Mouse (Mus musculus): ENCODE data around the gene Cbll1. TPM values are rescaled to one million over a fixed set of nuclear protein-coding genes. Genes with fewer than 3 reads are reported as not detected.

Cbll1 gene
- 18.1 and 18.9 TPM in 2 replicates for polyA plus RNA-seq (2015; fragmentation: Nextera tagmentation; extraction: Ambion mirVana)

DNA sequence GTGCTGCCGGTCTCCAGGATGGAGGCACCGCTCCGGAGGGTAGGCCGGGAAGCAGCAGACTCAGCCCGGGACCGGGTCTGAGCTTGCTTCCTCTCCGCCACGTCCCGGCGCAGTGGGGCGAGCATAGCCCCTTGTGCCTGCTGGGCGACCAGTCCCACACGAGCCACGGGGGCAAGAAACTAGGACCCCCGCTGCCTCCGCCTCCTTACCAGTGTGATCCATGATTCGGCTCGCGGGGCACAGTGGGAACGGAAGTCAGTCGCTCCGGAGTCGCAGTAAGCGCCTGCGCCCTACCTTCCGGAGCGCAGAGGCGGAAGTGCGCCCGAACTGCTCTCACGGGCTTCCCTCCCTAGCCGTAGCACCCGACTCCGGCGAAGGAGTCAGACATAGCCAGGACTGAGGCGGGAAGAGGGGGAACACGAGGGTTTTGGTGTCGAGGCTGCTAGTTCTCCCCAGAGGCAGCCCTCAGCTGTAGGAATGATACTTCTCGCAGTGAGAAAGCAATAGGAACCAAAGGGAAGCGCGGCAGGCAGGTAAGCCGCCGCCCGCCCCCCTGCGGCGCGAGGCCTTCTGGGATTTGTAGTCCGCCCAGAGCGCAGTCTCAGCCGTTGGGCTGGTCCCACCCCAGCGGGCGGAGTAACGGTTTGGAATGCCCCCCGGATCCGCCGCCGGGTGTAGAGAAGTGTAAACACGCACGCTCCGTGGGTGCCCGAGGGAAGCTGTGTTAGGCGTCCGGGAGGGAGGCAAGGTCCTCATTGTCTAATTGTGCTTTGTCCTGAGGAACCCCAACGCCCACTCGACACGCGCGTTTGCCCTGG lies at the start of gene Cbll1:
Gene Cbll1 (minus strand): TSS at position 303 of the 818 bp plus-strand sequence.
- Histone ChIP-seq H3K27me3 (no peaks in the 10 kb centered on the region), H3K4me2 (peak within 1 kb of the TSS; percentile 87), H3K36me3 (0 out of 2 replicates have a peak, but pooled peaks cover under 1% of the 10 kb centered on the region), H3K4me3 (peak within 1 kb of the TSS; percentile 79), H3K9me3 (no peaks in the 10 kb centered on the region), H3K27ac (replicated peaks) (peak within 1 kb of the TSS; percentile 96), H3K4me1 (replicated peaks) (peaks cover 25% of the 10 kb centered on the region), H3K9ac (peak within 1 kb of the TSS; percentile 89)
- WGBS: under 1% methylated on average over 68 of the region's 68 CpGs
- peak; percentile 99 for ATAC-seq (ENCODE audit: low read depth)

DNA sequence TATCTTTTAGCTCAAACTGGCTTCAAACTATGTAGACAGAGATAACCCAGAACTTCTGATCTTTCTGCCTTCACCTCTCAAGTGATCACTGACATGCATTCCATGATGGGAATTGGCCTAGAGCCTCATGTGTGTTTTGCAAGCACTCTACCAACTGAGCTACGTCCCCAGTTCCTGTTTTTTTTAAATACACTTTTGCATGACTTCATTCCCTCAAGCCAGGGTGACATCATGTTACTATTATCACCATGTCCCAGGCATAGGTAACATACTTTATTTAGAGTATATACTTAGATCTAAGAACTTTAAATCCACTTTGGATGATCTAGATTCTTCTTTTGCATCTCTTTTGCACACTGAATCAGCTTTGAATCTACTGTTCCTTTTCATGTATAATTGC lies 46.6 kb upstream of the Cbll1 start:
- Histone ChIP-seq H3K9ac (no peak overlapping the region), H3K4me2 (no peak overlapping the region), H3K4me3 (no peak overlapping the region), H3K27ac (replicated peaks) (no peak overlapping the region), H3K36me3 (no peaks in the 10 kb centered on the region), H3K4me1 (replicated peaks) (no peaks in the 10 kb centered on the region), H3K9me3 (no peaks in the 10 kb centered on the region), H3K27me3 (no peaks in the 10 kb centered on the region)
- ATAC-seq (ENCODE audit: low read depth): no peak
- WGBS: 71% methylated on average over 1 of the region's 1 CpGs

DNA sequence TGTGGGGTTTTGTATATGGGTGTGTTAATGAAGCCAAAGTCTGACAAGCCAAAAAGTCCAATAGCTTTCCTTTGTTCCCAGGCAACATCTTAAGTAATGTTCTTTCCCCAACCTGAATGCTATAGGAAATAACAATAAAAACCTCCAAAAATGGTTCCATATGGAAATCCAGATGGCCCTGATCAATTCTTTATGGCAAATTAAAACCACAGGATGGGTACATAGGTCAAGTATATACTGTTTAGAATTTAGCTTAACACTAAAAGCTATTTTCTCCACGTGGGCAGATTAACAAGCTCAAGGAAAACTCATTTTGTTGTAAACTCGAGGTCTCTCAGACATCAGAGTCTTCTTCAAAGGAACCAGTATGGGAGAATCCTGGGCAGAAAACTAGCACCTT lies 45.8 kb upstream of the Cbll1 start:
- 60% methylated on average over 2 of the region's 2 CpGs for WGBS
- H3K27ac ChIP-seq (replicated peaks): no peak overlapping the region

DNA sequence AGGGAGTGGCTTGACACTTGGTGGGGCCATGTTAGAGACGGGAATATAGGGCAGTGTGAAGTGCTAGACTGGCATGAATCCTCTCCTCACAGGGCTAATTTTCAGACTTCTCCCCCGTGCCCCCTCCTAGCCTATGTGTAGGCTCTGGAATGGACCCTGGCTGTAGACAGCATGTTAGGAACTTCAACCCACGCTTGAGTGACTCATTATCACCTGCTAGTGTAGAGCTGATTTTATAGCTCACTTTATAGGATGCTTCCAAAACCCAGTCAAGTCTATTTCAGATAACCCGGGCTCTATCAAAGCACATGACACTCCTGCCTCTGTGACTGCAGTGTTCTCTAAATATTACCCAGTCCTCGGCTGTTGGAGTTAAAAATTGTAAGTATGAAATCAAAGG lies 42.1 kb upstream of the Cbll1 start:
- no peak for ATAC-seq (ENCODE audit: low read depth)
- Histone ChIP-seq H3K9me3 (no peaks in the 10 kb centered on the region), H3K27ac (replicated peaks) (no peak overlapping the region), H3K4me2 (no peak overlapping the region), H3K4me3 (no peak overlapping the region), H3K36me3 (no peaks in the 10 kb centered on the region), H3K4me1 (replicated peaks) (no peaks in the 10 kb centered on the region), H3K27me3 (no peaks in the 10 kb centered on the region), H3K9ac (no peak overlapping the region)
- 80% methylated on average over 5 of the region's 5 CpGs for WGBS

More for the DNA sequence above, 45.8 kb upstream of the Cbll1 start:
- Histone ChIP-seq H3K4me3 (no peak overlapping the region), H3K27me3 (no peaks in the 10 kb centered on the region), H3K9ac (no peak overlapping the region), H3K9me3 (no peaks in the 10 kb centered on the region), H3K4me2 (no peak overlapping the region), H3K36me3 (no peaks in the 10 kb centered on the region), H3K4me1 (replicated peaks) (no peaks in the 10 kb centered on the region)
- ATAC-seq (ENCODE audit: low read depth): no peak

DNA sequence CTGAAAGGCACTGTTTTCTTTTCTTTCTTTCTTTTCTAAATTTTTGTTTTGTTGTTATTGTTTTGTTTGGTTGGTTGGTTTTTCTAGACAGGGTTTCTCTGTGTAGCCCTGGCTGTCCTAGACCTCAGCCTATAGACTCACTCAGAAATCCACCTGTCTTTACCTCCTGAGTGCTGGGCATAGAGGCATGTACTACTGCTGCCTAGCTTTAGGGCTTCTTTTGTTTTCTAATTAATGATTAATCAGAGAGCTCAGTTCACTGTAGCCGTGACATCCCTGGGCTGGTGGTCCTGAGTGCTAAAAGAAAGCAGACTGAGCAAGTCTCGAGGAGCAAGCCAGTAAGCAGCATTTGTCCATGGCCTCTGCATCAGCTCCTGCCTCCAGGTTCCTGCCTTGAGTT lies 40.4 kb upstream of the Cbll1 start:
- no peaks in the 10 kb centered on the region for H3K27me3 ChIP-seq
- H3K4me2 ChIP-seq: no peak overlapping the region
- no peak overlapping the region for H3K27ac ChIP-seq (replicated peaks)
- ATAC-seq (ENCODE audit: low read depth): no peak
- H3K9me3 ChIP-seq: no peaks in the 10 kb centered on the region
- no peaks in the 10 kb centered on the region for H3K36me3 ChIP-seq
- 52% methylated on average over 2 of the region's 2 CpGs for WGBS
- H3K9ac ChIP-seq: no peak overlapping the region
- H3K4me1 ChIP-seq (replicated peaks): no peaks in the 10 kb centered on the region
- H3K4me3 ChIP-seq: no peak overlapping the region

DNA sequence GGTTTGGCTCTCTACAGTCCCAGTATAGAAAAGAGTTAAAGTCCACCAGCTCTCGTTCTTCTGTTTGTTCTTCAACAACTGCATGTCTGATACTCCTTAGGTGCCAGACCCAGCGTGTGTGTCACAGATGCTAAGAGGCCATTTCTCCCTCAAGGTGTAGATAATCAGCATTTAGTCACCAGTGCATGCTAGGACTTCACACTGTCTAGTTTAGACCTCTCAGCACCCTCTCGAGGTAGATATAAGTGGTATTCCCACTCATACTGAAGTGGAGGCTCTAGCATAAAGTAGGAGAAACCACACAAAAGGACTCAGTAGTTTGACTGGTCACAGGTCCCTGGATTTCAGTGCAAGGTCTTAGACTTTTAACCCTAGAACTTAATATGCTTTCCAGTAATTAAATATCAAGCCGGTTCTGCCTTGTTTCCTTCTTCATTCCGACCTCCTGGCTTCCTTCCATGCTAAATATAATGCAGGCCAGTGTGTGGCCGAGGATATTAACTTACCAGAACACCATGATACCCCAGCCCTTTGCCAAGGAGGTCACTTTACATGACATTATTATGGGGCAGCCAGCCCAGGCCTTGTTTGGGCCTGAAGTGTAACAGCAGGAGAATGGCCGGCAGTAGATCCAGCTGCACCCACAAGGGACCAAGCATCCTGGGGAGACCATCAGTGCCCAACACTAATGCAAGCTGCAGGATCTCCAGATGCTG lies 38.3 kb upstream of the Cbll1 start:
- no peak overlapping the region for H3K4me2 ChIP-seq
- H3K27me3 ChIP-seq: no peaks in the 10 kb centered on the region
- no peak overlapping the region for H3K27ac ChIP-seq (replicated peaks)
- no peaks in the 10 kb centered on the region for H3K36me3 ChIP-seq
- H3K4me1 ChIP-seq (replicated peaks): peaks cover 9% of the 10 kb centered on the region
- no peaks in the 10 kb centered on the region for H3K9me3 ChIP-seq
- no peak overlapping the region for H3K9ac ChIP-seq
- ATAC-seq (ENCODE audit: low read depth): no peak
- 67% methylated on average over 7 of the region's 7 CpGs for WGBS
- no peak overlapping the region for H3K4me3 ChIP-seq

DNA sequence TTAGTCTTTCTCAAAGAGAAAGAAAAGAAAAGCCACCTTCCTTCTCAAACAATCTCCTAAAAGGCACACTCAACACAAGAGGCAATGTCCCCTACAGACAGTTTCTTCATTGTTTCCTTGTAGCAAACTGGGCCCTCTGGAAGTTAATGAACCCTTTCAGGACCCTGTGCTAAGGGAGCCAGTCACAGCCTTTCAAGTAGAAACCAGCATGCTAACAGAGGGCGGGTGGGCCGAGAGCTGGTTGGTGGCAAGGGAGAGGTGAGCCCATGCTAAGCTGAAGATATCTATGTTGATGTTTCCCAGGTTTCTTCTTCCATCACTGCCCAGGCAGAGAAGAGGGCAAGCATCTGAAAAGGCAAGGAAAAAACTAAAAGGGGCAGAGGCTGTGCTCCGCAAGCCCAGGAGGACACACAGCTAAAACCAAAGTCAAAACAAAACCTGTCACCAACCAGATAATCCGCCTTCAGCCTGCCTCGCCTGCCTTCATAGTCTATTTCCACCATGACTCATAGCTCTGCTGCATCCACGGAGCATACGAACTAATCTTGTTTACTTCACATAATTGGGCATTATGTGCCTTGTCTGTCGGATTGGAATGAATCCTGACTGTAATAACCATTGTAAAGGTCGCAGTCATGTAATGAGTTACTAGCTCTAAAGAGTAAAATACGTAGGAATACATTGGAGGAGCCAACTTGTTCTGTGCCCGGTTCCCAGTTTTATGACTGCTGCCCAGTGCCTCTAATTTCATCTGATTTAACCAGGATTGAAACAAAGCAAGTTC lies 34.8 kb upstream of the Cbll1 start:
- 71% methylated on average over 11 of the region's 11 CpGs for WGBS
- Histone ChIP-seq H3K4me1 (replicated peaks) (peaks cover 9% of the 10 kb centered on the region), H3K9me3 (no peaks in the 10 kb centered on the region), H3K27ac (replicated peaks) (no peak overlapping the region), H3K9ac (no peak overlapping the region), H3K36me3 (no peaks in the 10 kb centered on the region), H3K27me3 (no peaks in the 10 kb centered on the region), H3K4me3 (no peak overlapping the region), H3K4me2 (no peak overlapping the region)
- no peak for ATAC-seq (ENCODE audit: low read depth)

DNA sequence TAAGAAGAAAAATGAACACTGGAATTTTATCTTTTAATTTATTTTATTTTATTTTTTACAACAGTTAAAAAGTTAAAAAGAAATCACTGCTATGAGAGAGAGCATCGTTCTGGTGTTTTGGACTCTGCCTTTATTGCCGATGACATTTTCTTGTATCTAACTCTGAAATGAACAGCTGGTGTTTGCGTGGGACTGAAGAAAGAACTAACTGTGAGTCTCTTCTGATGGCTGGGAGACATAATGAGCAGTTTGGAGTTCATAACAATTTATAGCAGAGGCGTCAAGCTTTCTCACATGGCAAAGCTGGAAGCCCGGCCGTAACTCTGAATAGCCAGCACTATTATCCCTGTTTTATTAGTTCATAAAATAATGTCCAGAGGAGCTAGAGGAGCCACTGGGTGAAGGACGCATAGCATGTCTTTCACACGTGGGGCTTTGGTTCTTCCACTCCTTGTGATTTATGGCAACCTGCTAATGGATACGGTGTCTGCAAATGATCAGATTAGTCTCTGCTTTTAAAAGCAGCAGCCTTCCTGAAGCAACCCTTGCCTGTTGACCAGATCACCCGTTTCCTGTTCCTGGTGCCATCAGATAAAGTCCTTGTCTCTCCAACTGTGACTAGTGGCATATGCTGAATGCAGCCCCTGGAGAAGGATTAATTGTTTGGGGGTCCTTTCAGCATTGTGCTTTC lies 33.9 kb upstream of the Cbll1 start:
- Histone ChIP-seq H3K36me3 (no peaks in the 10 kb centered on the region), H3K27ac (replicated peaks) (no peak overlapping the region), H3K9me3 (no peaks in the 10 kb centered on the region), H3K9ac (no peak overlapping the region), H3K4me1 (replicated peaks) (peaks cover 9% of the 10 kb centered on the region), H3K4me3 (no peak overlapping the region), H3K4me2 (no peak overlapping the region), H3K27me3 (no peaks in the 10 kb centered on the region)
- ATAC-seq (ENCODE audit: low read depth): peak; percentile 53; the same call in 1 of the 2 replicates
- 37% methylated on average over 10 of the region's 10 CpGs for WGBS

DNA sequence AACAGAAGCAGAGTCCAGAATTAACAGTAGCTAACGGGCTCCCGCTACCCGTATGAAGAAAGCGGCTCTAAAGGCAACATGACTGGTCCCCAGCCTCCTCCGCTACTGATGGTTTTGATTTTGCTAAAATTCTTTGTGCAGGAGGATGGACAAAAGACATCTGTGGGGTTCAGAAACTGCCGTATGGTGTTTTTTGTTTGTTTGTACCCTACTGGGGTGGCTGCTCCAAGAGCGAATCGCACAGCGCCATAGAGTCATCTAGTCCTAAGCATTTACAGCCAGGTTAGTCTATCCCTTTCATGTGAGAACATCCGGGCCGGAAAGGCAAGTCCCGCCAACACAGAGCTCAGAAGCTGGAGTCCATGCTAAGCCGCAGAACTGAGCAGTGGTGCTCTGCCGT lies 32.6 kb upstream of the Cbll1 start:
- Histone ChIP-seq H3K9ac (no peak overlapping the region), H3K27me3 (no peaks in the 10 kb centered on the region), H3K4me2 (no peak overlapping the region), H3K36me3 (no peaks in the 10 kb centered on the region), H3K4me1 (replicated peaks) (peaks cover 9% of the 10 kb centered on the region), H3K9me3 (no peaks in the 10 kb centered on the region), H3K4me3 (no peak overlapping the region), H3K27ac (replicated peaks) (no peak overlapping the region)
- WGBS: 67% methylated on average over 14 of the region's 14 CpGs
- no peak for ATAC-seq (ENCODE audit: low read depth)

DNA sequence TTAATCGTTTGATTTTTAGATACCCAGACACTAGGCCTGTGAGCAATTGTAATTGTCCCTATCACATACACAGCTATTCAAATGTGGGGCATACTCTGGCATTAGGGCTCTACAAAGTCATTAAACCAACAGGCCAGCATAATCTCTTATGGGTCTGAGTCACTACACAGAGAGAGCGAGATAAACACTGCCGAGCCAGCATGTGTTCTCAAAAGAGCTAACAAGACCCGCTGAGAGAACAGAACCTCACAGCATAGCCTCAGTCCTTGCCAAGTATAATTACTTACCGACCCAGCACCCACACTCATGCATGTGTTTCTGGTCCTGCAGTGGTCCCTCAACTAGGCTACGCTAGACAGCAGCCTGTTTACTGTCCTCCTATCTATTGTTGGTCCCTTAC lies 28.0 kb upstream of the Cbll1 start:
- H3K36me3 ChIP-seq: no peaks in the 10 kb centered on the region
- no peaks in the 10 kb centered on the region for H3K27me3 ChIP-seq
- ATAC-seq (ENCODE audit: low read depth): no peak
- no peak overlapping the region for H3K4me2 ChIP-seq
- no peaks in the 10 kb centered on the region for H3K9me3 ChIP-seq
- no peak overlapping the region for H3K9ac ChIP-seq
- H3K4me1 ChIP-seq (replicated peaks): no peaks in the 10 kb centered on the region
- no peak overlapping the region for H3K4me3 ChIP-seq
- WGBS: 62% methylated on average over 6 of the region's 6 CpGs
- no peak overlapping the region for H3K27ac ChIP-seq (replicated peaks)

DNA sequence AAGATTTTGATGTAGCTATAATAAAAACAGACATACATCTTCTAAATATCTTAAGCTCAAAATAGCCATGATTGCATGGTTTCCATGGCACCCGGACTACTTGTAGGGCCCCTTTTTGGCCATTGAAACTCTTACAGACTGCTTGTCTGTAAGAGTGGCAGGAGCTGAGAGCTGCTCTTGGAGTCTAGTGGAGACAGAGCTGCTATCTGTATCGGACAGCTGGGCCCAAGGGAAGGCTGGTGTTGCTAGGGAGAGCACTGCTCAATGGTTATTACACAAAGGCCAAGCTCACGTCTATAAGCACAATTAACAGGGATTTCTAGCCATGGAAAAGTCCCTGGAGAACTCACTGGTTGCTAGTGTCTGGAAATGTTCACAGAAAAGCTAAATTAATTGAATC lies 22.0 kb upstream of the Cbll1 start:
- H3K27ac ChIP-seq (replicated peaks): no peak overlapping the region
- H3K27me3 ChIP-seq: no peaks in the 10 kb centered on the region
- no peak overlapping the region for H3K9ac ChIP-seq
- H3K36me3 ChIP-seq: no peaks in the 10 kb centered on the region
- 73% methylated on average over 3 of the region's 3 CpGs for WGBS
- H3K4me2 ChIP-seq: no peak overlapping the region
- H3K9me3 ChIP-seq: no peaks in the 10 kb centered on the region
- H3K4me1 ChIP-seq (replicated peaks): no peaks in the 10 kb centered on the region
- ATAC-seq (ENCODE audit: low read depth): no peak
- H3K4me3 ChIP-seq: no peak overlapping the region

Data from neural tube, embryonic 13.5 days (tissue).